Comparison of ENCODE assay signal across 11 mouse cellular contexts in genomic region chr5:137610056-137610455, GRCm38 (mm10). TPM values are rescaled to one million over a fixed set of nuclear protein-coding genes. Genes with fewer than 3 reads are reported as not detected.
DNase-seq lines count a peak whose midpoint lies in the region; ATAC-seq and TF ChIP-seq lines count a peak whose summit lies in the region.
"Had no signal": no experiment of that assay in that cellular context is flagged by ENCODE, and none has a peak within 500 bp of the region (broad histone marks: within the 10 kb centered on the region; RNA-seq: fewer than 3 reads in every experiment).

No protein-coding gene starts in this region.

- no peaks in the 10 kb centered on the region for H3K27me3 ChIP-seq in lung, embryonic 15.5 days
- no peaks in the 10 kb centered on the region for H3K27me3 ChIP-seq in heart, postnatal 0 days (ENCODE audit: control insufficient read depth, insufficient read depth, low read length)
- peaks cover 13% of the 10 kb centered on the region for H3K27me3 ChIP-seq in neural tube, embryonic 15.5 days (replicated peaks)

- peak overlapping the region; percentile 72 for H3K4me3 ChIP-seq in gastrocnemius, adult 2 months
- peak overlapping the region; percentile 38 for H3K4me3 ChIP-seq in lung, embryonic 15.5 days
- H3K4me3 ChIP-seq in heart, postnatal 0 days (ENCODE audit: low read depth, low read length), result peak overlapping the region; percentile 35
- H3K4me3 ChIP-seq in neural tube, embryonic 15.5 days (replicated peaks), result peak overlapping the region; percentile 22

- no peak for TF ChIP-seq EP300 in heart, postnatal 0 days (IDR thresholded peaks at IDR 0.05; ENCODE audit: low read depth)

- H3K27ac ChIP-seq in gastrocnemius, adult 2 months, result peak overlapping the region; percentile 88
- H3K27ac ChIP-seq in lung, embryonic 15.5 days, result peak overlapping the region; percentile 93
- peak overlapping the region; percentile 92 for H3K27ac ChIP-seq in heart, postnatal 0 days (ENCODE audit: low read depth)
- H3K27ac ChIP-seq in neural tube, embryonic 15.5 days (replicated peaks), result peak overlapping the region; percentile 69; the same call in 1 of the 2 replicates

- ATAC-seq in lung, embryonic 15.5 days (ENCODE audit: borderline replicate concordance, extremely low read depth, low FRiP score, low TSS enrichment), result no peak
- no peak for ATAC-seq in heart, postnatal 0 days (ENCODE audit: insufficient read depth, low read depth)
- no peak for ATAC-seq in neural tube, embryonic 15.5 days (ENCODE audit: low FRiP score)

- H3K9ac ChIP-seq in lung, embryonic 15.5 days, result peak overlapping the region; percentile 29; the same call in 1 of the 2 replicates
- 0 out of 2 replicates have a peak overlapping the region, but pooled peaks have one; percentile 51 for H3K9ac ChIP-seq in heart, postnatal 0 days (replicated peaks; ENCODE audit: low read depth, low read length)
- no peak overlapping the region for H3K9ac ChIP-seq in neural tube, embryonic 15.5 days (replicated peaks)

- no peak for DNase-seq in gastrocnemius, adult 2 months
- DNase-seq in gastrocnemius, postnatal 36 days, result no peak
- no peak for DNase-seq in lung, postnatal 25 days (ENCODE audit: low spot score)
- DNase-seq in heart, postnatal 0 days (ENCODE audit: low spot score), result no peak
- no peak for DNase-seq in left cerebral cortex, postnatal 10 days (ENCODE audit: extremely low spot score in 1 of 2, low spot score in 2 of 2)
- DNase-seq in MN1 (ENCODE audit: low spot score), result no peak
- DNase-seq: cerebellum, adult 9-11 months; right cerebral cortex, postnatal 4 days had no signal

- TF ChIP-seq CTCF in gastrocnemius, adult 2 months (IDR thresholded peaks at IDR 0.05), result no peak
- TF ChIP-seq CTCF in heart, postnatal 0 days (IDR thresholded peaks at IDR 0.05; ENCODE audit: low read depth), result no peak

- H3K4me1 ChIP-seq in lung, embryonic 15.5 days, result peaks cover 54% of the 10 kb centered on the region
- peaks cover 31% of the 10 kb centered on the region for H3K4me1 ChIP-seq in heart, postnatal 0 days (ENCODE audit: control insufficient read depth, insufficient read depth)
- H3K4me1 ChIP-seq in neural tube, embryonic 15.5 days, result peaks cover 20% of the 10 kb centered on the region

- intact Hi-C loops in gastrocnemius, adult 2 months (cut with DNase I), result no loop called here
- intact Hi-C loops in gastrocnemius, postnatal 36 days (cut with DNase I), result no loop called here
- intact Hi-C loops in left cerebral cortex, postnatal 10 days (cut with DNase I), result no loop called here

- H3K9me3 ChIP-seq in lung, embryonic 15.5 days, result no peaks in the 10 kb centered on the region
- H3K9me3 ChIP-seq in heart, postnatal 0 days (replicated peaks; ENCODE audit: control insufficient read depth, low read length), result no peaks in the 10 kb centered on the region
- H3K9me3 ChIP-seq in neural tube, embryonic 15.5 days (replicated peaks), result no peaks in the 10 kb centered on the region

- 38% methylated on average over 4 of the region's 4 CpGs for WGBS in lung, embryonic 15.5 days
- WGBS in heart, postnatal 0 days, result 55% methylated on average over 4 of the region's 4 CpGs
- 73% methylated on average over 4 of the region's 4 CpGs for WGBS in neural tube, embryonic 15.5 days

- peak overlapping the region; percentile 55 for H3K4me2 ChIP-seq in lung, embryonic 15.5 days
- peak overlapping the region; percentile 53 for H3K4me2 ChIP-seq in heart, postnatal 0 days (ENCODE audit: low read depth, low read length)
- H3K4me2 ChIP-seq in neural tube, embryonic 15.5 days, result peak overlapping the region; percentile 24

- H3K36me3 ChIP-seq in lung, embryonic 15.5 days, result peaks cover 21% of the 10 kb centered on the region
- H3K36me3 ChIP-seq in heart, postnatal 0 days (replicated peaks; ENCODE audit: control insufficient read depth, insufficient read depth, low read length), result peaks cover 24% of the 10 kb centered on the region
- H3K36me3 ChIP-seq in neural tube, embryonic 15.5 days, result no peaks in the 10 kb centered on the region

RNA-seq across cellular contexts. Expression of gene Pcolce, which starts 3.5 kb away (rescaled TPM):
- 10 to 100 TPM; 30.9 to 76.1 TPM for total RNA-seq in gastrocnemius, adult 2 months (2021)
- 10 to 100 TPM; 57.1 to 66.1 TPM for total RNA-seq in gastrocnemius, postnatal 36 days (2021)
- polyA plus RNA-seq in lung, embryonic 15.5 days (2015; fragmentation: Nextera tagmentation; extraction: Ambion mirVana), result 130 TPM in 2 replicates
- 172 and 201 TPM in 2 replicates for total RNA-seq in heart, postnatal 0 days (2014; rRNA removed; ENCODE audit: low replicate concordance)
- 116 and 122 TPM in 2 replicates for polyA plus RNA-seq in heart, postnatal 0 days (2015; fragmentation: Nextera tagmentation; extraction: Ambion mirVana)
- polyA plus RNA-seq in neural tube, embryonic 15.5 days (2015; fragmentation: Nextera tagmentation; extraction: Ambion mirVana), result 48.4 and 54.1 TPM in 2 replicates
- 10 to 100 TPM; 11.4 to 12.3 TPM for total RNA-seq in left cerebral cortex, postnatal 10 days (2021)

RNA-seq across cellular contexts. Expression of gene Mospd3, which starts 9.2 kb away (rescaled TPM):
- 10 to 100 TPM in 1 of 2 experiments, 1 to 10 TPM in 1; 9.8 to 12.2 TPM for total RNA-seq in gastrocnemius, adult 2 months (2021)
- total RNA-seq in gastrocnemius, postnatal 36 days (2021), result 10 to 100 TPM in 1 of 2 experiments, 1 to 10 TPM in 1; 9.6 to 13.7 TPM
- polyA plus RNA-seq in lung, embryonic 15.5 days (2015; fragmentation: Nextera tagmentation; extraction: Ambion mirVana), result 31.6 and 32.8 TPM in 2 replicates
- 9.3 TPM in 1 of 2 replicates, not detected in the other for total RNA-seq in heart, postnatal 0 days (2014; rRNA removed; ENCODE audit: low replicate concordance)
- 18.3 and 19.7 TPM in 2 replicates for polyA plus RNA-seq in heart, postnatal 0 days (2015; fragmentation: Nextera tagmentation; extraction: Ambion mirVana)
- 64.6 and 66.9 TPM in 2 replicates for polyA plus RNA-seq in neural tube, embryonic 15.5 days (2015; fragmentation: Nextera tagmentation; extraction: Ambion mirVana)
- 10 to 100 TPM; 38.8 to 43.1 TPM for total RNA-seq in left cerebral cortex, postnatal 10 days (2021)

RNA-seq across cellular contexts. Expression of gene Fbxo24, which starts 18.7 kb away (rescaled TPM):
- under 1 TPM; 0.15 to 0.28 TPM for total RNA-seq in gastrocnemius, adult 2 months (2021)
- total RNA-seq in gastrocnemius, postnatal 36 days (2021), result not detected
- polyA plus RNA-seq in lung, embryonic 15.5 days (2015; fragmentation: Nextera tagmentation; extraction: Ambion mirVana), result 0.08 and 0.21 TPM in 2 replicates
- total RNA-seq in heart, postnatal 0 days (2014; rRNA removed; ENCODE audit: low replicate concordance), result 0.65 TPM in 1 of 2 replicates, not detected in the other
- polyA plus RNA-seq in heart, postnatal 0 days (2015; fragmentation: Nextera tagmentation; extraction: Ambion mirVana), result 0.11 and 0.16 TPM in 2 replicates
- polyA plus RNA-seq in neural tube, embryonic 15.5 days (2015; fragmentation: Nextera tagmentation; extraction: Ambion mirVana), result 0.09 and 0.17 TPM in 2 replicates
- total RNA-seq in left cerebral cortex, postnatal 10 days (2021), result under 1 TPM; 0.19 to 0.26 TPM
- total RNA-seq: midbrain, postnatal 0 days had no signal

RNA-seq across cellular contexts. Expression of gene Lrch4, which starts 18.9 kb away (rescaled TPM):
- total RNA-seq in gastrocnemius, adult 2 months (2021), result 10 to 100 TPM; 15.6 to 17.1 TPM
- total RNA-seq in gastrocnemius, postnatal 36 days (2021), result 10 to 100 TPM; 13.6 to 13.8 TPM
- 35.7 and 37.1 TPM in 2 replicates for polyA plus RNA-seq in lung, embryonic 15.5 days (2015; fragmentation: Nextera tagmentation; extraction: Ambion mirVana)
- 12.7 and 19.7 TPM in 2 replicates for total RNA-seq in heart, postnatal 0 days (2014; rRNA removed; ENCODE audit: low replicate concordance)
- 15.9 and 17.8 TPM in 2 replicates for polyA plus RNA-seq in heart, postnatal 0 days (2015; fragmentation: Nextera tagmentation; extraction: Ambion mirVana)
- polyA plus RNA-seq in neural tube, embryonic 15.5 days (2015; fragmentation: Nextera tagmentation; extraction: Ambion mirVana), result 16.0 and 27.4 TPM in 2 replicates
- total RNA-seq in left cerebral cortex, postnatal 10 days (2021), result 10 to 100 TPM; 15.1 to 15.6 TPM

RNA-seq across cellular contexts. Expression of gene Gm20605, which starts 18.9 kb away (rescaled TPM):
- 1 to 10 TPM; 2.9 to 3.3 TPM for total RNA-seq in gastrocnemius, adult 2 months (2021)
- total RNA-seq in gastrocnemius, postnatal 36 days (2021), result 1 to 10 TPM; 2.0 to 2.9 TPM
- polyA plus RNA-seq in lung, embryonic 15.5 days (2015; fragmentation: Nextera tagmentation; extraction: Ambion mirVana), result 9.4 and 9.6 TPM in 2 replicates
- total RNA-seq in heart, postnatal 0 days (2014; rRNA removed; ENCODE audit: low replicate concordance), result 1.6 and 5.3 TPM in 2 replicates
- polyA plus RNA-seq in heart, postnatal 0 days (2015; fragmentation: Nextera tagmentation; extraction: Ambion mirVana), result 1.8 and 2.5 TPM in 2 replicates
- 7.9 and 9.0 TPM in 2 replicates for polyA plus RNA-seq in neural tube, embryonic 15.5 days (2015; fragmentation: Nextera tagmentation; extraction: Ambion mirVana)
- total RNA-seq in left cerebral cortex, postnatal 10 days (2021), result 1 to 10 TPM; 4.4 to 5.6 TPM

Comparison
In these comparisons a context has a peak if more than half of its experiments do, and no peak if none do; other contexts are left out.
1. H3K4me3 ChIP-seq: peak in every context shown above with its lines; median percentile 72 in gastrocnemius, adult 2 months; 38 in lung, embryonic 15.5 days; 35 in heart, postnatal 0 days; 22 in neural tube, embryonic 15.5 days.